Mouse (Mus musculus) myocyte (in vitro differentiated cells): Measurements from ENCODE around the gene Il4ra. TPM values are rescaled to one million over a fixed set of nuclear protein-coding genes. Genes with fewer than 3 reads are reported as not detected.

ENCODE experiments used
- H3K27me3 ChIP-seq: one replicate; pipeline ENCODE4 v1.6.1; 2011; ENCODE audit not compliant: control insufficient read depth, insufficient read depth, insufficient read length
- H3K36me3 ChIP-seq: one replicate; pipeline ENCODE4 v1.6.1; 2011; ENCODE audit not compliant: control insufficient read depth, insufficient read depth
- H3K4me2 ChIP-seq: one replicate; pipeline ENCODE4 v1.6.1; 2011; ENCODE audit warnings: low read depth, control low read depth
- H3K4me3 ChIP-seq: one replicate; pipeline ENCODE4 v1.5.1; 2011; ENCODE audit warnings: mild to moderate bottlenecking, control low read depth, moderate library complexity
- H3K79me2 ChIP-seq: one replicate; pipeline ENCODE4 v1.6.1; 2011; ENCODE audit not compliant: control insufficient read depth, insufficient read depth
- H3ac ChIP-seq: one replicate; pipeline ENCODE4 v1.6.1; 2011; ENCODE audit not compliant: control insufficient read depth, insufficient read length
- CEBPB ChIP-seq: IDR thresholded peaks from 2 replicates; pipeline ENCODE4 v1.6.1; 2011; ENCODE audit warnings: mild to moderate bottlenecking, moderate library complexity; ENCODE audit not compliant: poor library complexity, insufficient read depth, severe bottlenecking
- E2F4 ChIP-seq: IDR thresholded peaks from one replicate; pipeline ENCODE4 v1.6.1; 2011; ENCODE audit warnings: mild to moderate bottlenecking, control low read depth, moderate library complexity; ENCODE audit not compliant: insufficient read depth
- MAX ChIP-seq: IDR thresholded peaks from one replicate; pipeline ENCODE4 v1.6.1; 2011; ENCODE audit warnings: low read depth, mild to moderate bottlenecking, control low read depth
- MYOD1 ChIP-seq, 3 experiments: IDR thresholded peaks; one replicate each; pipeline ENCODE4 v1.6.1; 2011; ENCODE audit warnings: control low read depth in 2 of 3, low read depth in 2 of 3, mild to moderate bottlenecking in 2 of 3, moderate library complexity in 1 of 3; ENCODE audit not compliant: insufficient read length in 2 of 3, control insufficient read depth in 1 of 3
- MYOG ChIP-seq, 3 experiments: IDR thresholded peaks; one replicate each; pipeline ENCODE4 v1.6.1; 2011; ENCODE audit warnings: control low read depth in 2 of 3, low read depth in 2 of 3, mild to moderate bottlenecking in 2 of 3; ENCODE audit not compliant: insufficient read length in 2 of 3, control insufficient read depth in 1 of 3, insufficient read depth in 1 of 3
- POLR2A ChIP-seq: IDR thresholded peaks from one replicate; pipeline ENCODE4 v1.6.1; 2011; ENCODE audit warnings: low read depth, mild to moderate bottlenecking, control low read depth, moderate library complexity; ENCODE audit not compliant: insufficient read length
- POLR2AphosphoS2 ChIP-seq: IDR thresholded peaks from one replicate; pipeline ENCODE4 v1.6.1; 2011; ENCODE audit warnings: low read depth, control low read depth; ENCODE audit not compliant: insufficient read length
- REST ChIP-seq: IDR thresholded peaks from one replicate; pipeline ENCODE4 v1.6.1; 2011; ENCODE audit warnings: mild to moderate bottlenecking, control low read depth, moderate library complexity; ENCODE audit not compliant: insufficient read depth, insufficient read length
- SRF ChIP-seq: IDR thresholded peaks from one replicate; pipeline ENCODE4 v1.6.1; 2011; ENCODE audit warnings: low read depth; ENCODE audit not compliant: control insufficient read depth, insufficient read length
- TCF12 ChIP-seq: IDR thresholded peaks from one replicate; pipeline ENCODE4 v1.6.1; 2011; ENCODE audit warnings: mild to moderate bottlenecking, control low read depth; ENCODE audit not compliant: poor library complexity, insufficient read depth, severe bottlenecking
- TCF3 ChIP-seq: IDR thresholded peaks from one replicate; pipeline ENCODE4 v1.6.1; 2011; ENCODE audit warnings: low read depth, control low read depth; ENCODE audit not compliant: insufficient read length
- USF1 ChIP-seq: IDR thresholded peaks from one replicate; pipeline ENCODE4 v1.6.1; 2011; ENCODE audit warnings: low read depth, mild to moderate bottlenecking, control low read depth, moderate library complexity
- polyA plus RNA-seq: library from polyadenylated mRNA; unstranded; fragments of >200 nt; fragmentation: generic; extraction: Trizol; gene quantifications from one replicate; pipeline ENCODE4 v1.2.1, GENCODE M21; 2012; ENCODE audit warnings: missing spikeins

Il4ra gene
- polyA plus RNA-seq, 1 experiment: 10.7 TPM

DNA sequence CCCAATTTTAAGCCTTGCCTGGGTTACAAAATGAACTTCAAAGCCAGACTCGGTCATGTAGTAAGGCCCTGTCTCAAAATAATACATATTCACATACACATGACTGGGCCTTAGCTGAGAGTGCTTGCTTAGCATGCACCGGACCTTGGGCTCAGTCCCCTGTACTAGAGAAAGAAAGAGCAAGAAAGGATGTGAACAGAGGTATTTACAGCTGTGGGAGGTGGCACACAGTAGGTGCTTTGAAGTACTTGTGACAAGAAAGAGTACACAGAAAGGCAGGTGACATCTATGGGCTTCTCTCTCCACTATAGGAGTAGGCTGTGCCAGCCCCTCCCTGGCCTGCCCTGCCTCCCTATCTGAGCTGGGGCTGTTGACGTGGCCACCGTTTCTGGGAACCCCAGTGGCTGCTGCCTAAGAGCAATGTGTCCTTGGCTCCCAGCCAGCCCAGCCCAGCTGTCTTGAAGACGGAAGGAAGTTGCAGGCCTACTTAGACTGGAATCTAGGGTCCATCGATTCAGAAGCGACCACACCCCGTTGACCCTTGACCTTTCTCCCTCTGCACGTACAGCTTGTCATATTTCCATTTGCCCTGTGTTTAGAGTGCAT lies 9.3 kb downstream of the Il4ra start:
- Histone ChIP-seq H3K4me3 (no peak overlapping the region), H3ac (no peak overlapping the region), H3K27me3 (no peaks in the 10 kb centered on the region), H3K4me2 (peak overlapping the region; percentile 4), H3K79me2 (peaks cover 11% of the 10 kb centered on the region), H3K36me3 (no peaks in the 10 kb centered on the region)
- TF ChIP-seq USF1: no peak
- TF ChIP-seq POLR2A: no peak
- peak in 1 of 3 experiments; percentile 57 for TF ChIP-seq MYOG (IDR thresholded peaks at IDR 0.05; ENCODE audit: control insufficient read depth in 1 of 3, insufficient read depth in 1 of 3, insufficient read length in 2 of 3, low read depth in 2 of 3)
- TF ChIP-seq MYOD1 (IDR thresholded peaks at IDR 0.05; ENCODE audit: control insufficient read depth in 1 of 3, insufficient read length in 2 of 3, low read depth in 2 of 3): peak in 1 of 3 experiments; percentile 7

DNA sequence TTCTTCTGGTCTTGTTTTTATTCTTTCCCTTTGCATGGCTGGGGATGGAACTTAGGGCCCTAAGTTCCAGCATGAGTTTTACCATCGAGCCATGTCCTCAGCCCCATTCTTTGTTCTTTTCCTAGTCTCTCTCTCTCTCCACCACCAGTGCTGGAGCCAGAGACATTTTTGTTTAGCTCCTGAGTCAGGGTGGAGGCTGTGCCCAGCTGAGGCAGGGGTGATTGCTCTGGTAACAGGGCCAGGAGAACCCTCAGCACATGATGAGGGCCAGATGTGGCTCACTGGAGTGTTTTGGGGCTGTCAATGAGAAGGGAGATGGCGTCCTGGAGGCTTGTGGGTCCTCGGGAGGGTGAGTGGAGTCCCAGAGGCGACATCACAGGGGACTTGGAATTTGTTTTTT lies 10.5 kb downstream of the Il4ra start:
- Histone ChIP-seq H3K27me3 (no peaks in the 10 kb centered on the region), H3ac (no peak overlapping the region), H3K36me3 (no peaks in the 10 kb centered on the region), H3K4me3 (no peak overlapping the region), H3K79me2 (peaks cover 2% of the 10 kb centered on the region), H3K4me2 (no peak overlapping the region)
- TF ChIP-seq REST: no peak
- no peak for TF ChIP-seq MAX
- TF ChIP-seq POLR2A: no peak
- TF ChIP-seq POLR2AphosphoS2: no peak
- no peak for TF ChIP-seq TCF3
- TF ChIP-seq SRF: no peak
- no peak for TF ChIP-seq USF1
- no peak for TF ChIP-seq CEBPB
- TF ChIP-seq TCF12: no peak
- no peak for TF ChIP-seq E2F4
- TF ChIP-seq MYOD1 (IDR thresholded peaks at IDR 0.05; ENCODE audit: control insufficient read depth in 1 of 3, insufficient read length in 2 of 3, low read depth in 2 of 3): no peak
- TF ChIP-seq MYOG (IDR thresholded peaks at IDR 0.05; ENCODE audit: control insufficient read depth in 1 of 3, insufficient read depth in 1 of 3, insufficient read length in 2 of 3, low read depth in 2 of 3): no peak

DNA sequence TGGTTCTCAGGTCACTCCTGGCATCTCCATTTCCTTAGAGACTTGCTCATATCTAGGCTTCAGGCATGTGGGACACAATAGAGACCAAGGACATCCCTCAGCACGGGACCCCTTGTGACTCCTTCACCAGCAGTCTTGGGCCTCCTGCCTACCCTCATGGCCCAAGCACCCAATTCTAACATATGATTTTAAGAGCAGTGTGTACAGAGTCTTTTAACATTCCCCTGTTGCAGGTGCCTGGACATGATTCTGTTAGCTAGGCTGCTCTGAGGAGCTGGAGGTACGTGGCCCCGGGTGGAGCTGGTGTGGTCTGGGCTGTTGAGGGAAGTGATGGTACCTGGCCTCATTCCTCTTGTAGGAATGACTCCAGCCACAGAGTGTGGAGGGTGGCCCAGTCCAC lies 11.2 kb downstream of the Il4ra start:
- no peaks in the 10 kb centered on the region for H3K79me2 ChIP-seq
- no peak overlapping the region for H3ac ChIP-seq
- no peak overlapping the region for H3K4me3 ChIP-seq
- H3K36me3 ChIP-seq: no peaks in the 10 kb centered on the region
- TF ChIP-seq POLR2AphosphoS2 (no peak), POLR2A (no peak)
- no peaks in the 10 kb centered on the region for H3K27me3 ChIP-seq
- H3K4me2 ChIP-seq: no peak overlapping the region

DNA sequence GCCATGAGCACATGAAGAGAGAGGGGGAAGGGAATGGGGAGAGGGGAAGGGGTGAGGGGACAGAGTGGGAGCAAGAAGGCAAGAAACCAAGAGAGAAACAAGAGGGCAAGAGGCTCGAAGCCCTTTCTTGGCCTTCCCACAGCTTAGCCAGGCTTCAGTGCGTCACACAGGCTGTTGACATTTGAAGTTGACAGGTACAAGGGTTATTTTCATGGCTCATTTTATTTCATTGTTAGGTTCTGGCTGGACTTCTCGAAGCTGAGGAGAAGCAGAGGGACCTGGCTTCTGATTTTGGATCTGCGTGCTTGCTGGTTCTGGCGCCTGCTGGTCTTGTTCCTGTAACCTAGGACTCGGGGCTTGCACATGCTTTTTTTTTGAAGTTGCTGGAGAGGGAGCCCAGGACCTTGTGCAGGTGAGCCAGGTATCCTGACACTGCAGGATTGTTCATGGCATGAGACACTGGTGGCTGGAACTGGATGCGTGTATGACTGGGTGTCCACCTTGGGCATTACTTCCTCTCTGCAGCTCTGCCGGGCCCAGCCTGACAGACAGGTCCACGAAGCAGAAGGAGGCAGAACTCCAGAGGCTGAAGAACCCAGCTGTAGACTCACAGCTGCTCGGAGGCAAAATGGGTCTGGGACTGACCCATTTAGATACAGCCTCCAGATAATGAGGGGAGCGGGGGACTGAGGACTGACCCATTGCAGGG lies 12.6 kb downstream of the Il4ra start:
- TF ChIP-seq USF1: no peak
- TF ChIP-seq MYOD1 (IDR thresholded peaks at IDR 0.05; ENCODE audit: control insufficient read depth in 1 of 3, insufficient read length in 2 of 3, low read depth in 2 of 3): no peak
- TF ChIP-seq CEBPB: no peak
- Histone ChIP-seq H3K4me2 (no peak overlapping the region), H3ac (no peak overlapping the region), H3K4me3 (no peak overlapping the region), H3K27me3 (no peaks in the 10 kb centered on the region), H3K36me3 (no peaks in the 10 kb centered on the region), H3K79me2 (no peaks in the 10 kb centered on the region)

DNA sequence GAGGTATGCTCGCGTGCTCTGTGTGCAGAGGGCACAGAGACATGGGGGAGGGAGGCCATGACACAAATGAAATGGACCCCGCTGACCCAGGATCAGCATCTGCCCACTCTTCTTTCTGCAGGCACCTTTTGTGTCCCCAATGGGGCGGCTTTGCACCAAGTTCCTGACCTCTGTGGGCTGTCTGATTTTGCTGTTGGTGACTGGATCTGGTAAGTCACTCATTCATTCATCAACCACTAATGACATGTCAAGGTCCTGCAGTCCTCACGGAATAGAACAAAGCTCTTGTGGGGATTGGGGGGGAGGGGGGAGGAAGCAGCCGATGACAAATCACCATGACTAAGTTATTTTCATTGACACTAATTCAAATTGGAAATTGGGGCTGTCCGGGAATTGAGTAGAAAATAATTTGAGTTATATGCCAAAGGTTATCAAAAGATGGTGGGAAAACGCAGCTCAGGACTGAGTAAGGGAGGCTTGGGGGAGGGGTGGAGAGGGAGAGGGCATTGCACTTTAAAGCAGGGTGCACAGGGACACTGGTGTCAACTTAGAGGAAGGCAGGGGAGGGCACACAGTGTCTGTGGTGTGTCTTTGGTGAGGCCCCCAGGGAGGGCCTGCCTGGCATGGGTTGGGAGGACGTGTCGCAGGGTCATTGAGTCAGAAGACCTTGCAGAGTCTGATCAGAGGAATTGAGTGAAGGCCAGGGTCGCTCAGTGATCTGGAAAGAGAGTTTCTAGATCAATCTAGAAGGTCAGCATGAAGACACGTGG lies 13.8 kb downstream of the Il4ra start:
- Histone ChIP-seq H3K36me3 (peaks cover 3% of the 10 kb centered on the region), H3ac (no peak overlapping the region), H3K27me3 (no peaks in the 10 kb centered on the region), H3K79me2 (no peaks in the 10 kb centered on the region), H3K4me3 (no peak overlapping the region), H3K4me2 (no peak overlapping the region)
- TF ChIP-seq REST: no peak
- no peak for TF ChIP-seq SRF
- no peak for TF ChIP-seq MYOG (IDR thresholded peaks at IDR 0.05; ENCODE audit: control insufficient read depth in 1 of 3, insufficient read depth in 1 of 3, insufficient read length in 2 of 3, low read depth in 2 of 3)
- no peak for TF ChIP-seq E2F4
- TF ChIP-seq MAX: no peak
- no peak for TF ChIP-seq TCF3
- TF ChIP-seq TCF12: no peak
- TF ChIP-seq CEBPB: no peak
